Mouse (Mus musculus): ENCODE results near the gene Clip2. TPM values are rescaled to one million over a fixed set of nuclear protein-coding genes. Genes with fewer than 3 reads are reported as not detected.

The Clip2 gene
- polyA plus RNA-seq, 1 experiment from 2014 or later = 1.0 TPM

DNA sequence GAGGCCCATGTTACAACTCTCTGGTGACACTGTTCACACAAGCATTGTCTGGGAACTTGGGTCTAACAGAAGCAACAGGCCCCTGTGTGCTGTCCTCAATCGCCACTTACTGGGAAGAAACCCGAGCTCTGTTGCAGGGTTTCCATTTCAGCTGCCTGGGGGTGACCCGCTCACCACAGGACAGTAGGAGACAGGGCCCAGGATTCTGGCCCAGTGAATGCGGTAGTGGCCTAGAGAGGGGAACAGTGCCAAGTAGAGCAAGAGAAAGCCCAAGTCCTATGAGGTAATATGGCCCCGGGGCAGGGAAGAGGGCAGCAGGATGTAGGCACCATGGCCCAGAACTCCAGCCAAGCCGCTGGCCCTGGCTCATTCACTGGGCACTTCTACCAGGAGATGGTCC, 11.4 kb downstream of the Clip2 start:
- Histone ChIP-seq H3K9ac (ENCODE audit: low read length) (no peak overlapping the region), H3K36me3 (ENCODE audit: control insufficient read depth, insufficient read depth, low read length) (peaks cover 3% of the 10 kb centered on the region; the same call in 1 of the 2 replicates), H3K9me3 (ENCODE audit: control insufficient read depth, low read length) (no peaks in the 10 kb centered on the region), H3K4me2 (replicated peaks; ENCODE audit: low read depth) (no peak overlapping the region), H3K27ac (replicated peaks) (peak overlapping the region; percentile 53; the same call in 1 of the 2 replicates), H3K4me1 (replicated peaks; ENCODE audit: control insufficient read depth, insufficient read depth) (peaks cover 8% of the 10 kb centered on the region), H3K27me3 (ENCODE audit: control insufficient read depth, insufficient read depth, low read length) (no peaks in the 10 kb centered on the region), H3K4me3 (ENCODE audit: low read depth, low read length) (no peak overlapping the region)
- ATAC-seq (ENCODE audit: low FRiP score, low TSS enrichment) (no peak), DNase-seq (ENCODE audit: low spot score) (no peak)
- TF ChIP-seq CTCF (IDR thresholded peaks at IDR 0.05; ENCODE audit: low read depth) (no peak), EP300 (optimal IDR thresholded peaks at IDR 0.05) (no peak)
- WGBS = 76% methylated on average over 6 of the region's 6 CpGs

DNA sequence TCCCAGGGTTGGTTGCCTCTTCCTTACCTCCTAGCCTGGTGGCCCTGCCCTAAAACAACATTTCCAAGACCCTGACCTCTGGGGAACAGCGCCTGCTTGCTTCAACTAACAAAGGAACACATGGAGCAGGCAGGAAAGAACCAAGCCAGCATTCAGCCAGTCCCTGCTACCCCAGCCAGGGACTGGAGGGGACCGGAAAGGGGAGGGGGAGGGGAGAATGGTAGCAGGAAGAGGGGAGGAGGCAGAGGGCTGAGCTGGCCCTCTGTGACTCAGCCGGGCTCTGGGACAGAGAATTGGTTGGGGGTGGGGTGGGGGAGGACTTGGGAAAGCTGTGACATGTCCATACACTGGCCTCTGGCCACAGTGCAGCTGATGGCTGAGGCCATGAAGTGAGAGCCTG, 12.3 kb downstream of the Clip2 start:
- H3K9ac ChIP-seq (ENCODE audit: low read length) = no peak overlapping the region
- DNase-seq (ENCODE audit: low spot score) (peak; percentile 60), ATAC-seq (ENCODE audit: low FRiP score, low TSS enrichment) (peak; percentile 75)
- H3K4me2 ChIP-seq (replicated peaks; ENCODE audit: low read depth) = no peak overlapping the region
- peak overlapping the region; percentile 30; the same call in 1 of the 2 replicates for H3K27ac ChIP-seq (replicated peaks)
- TF ChIP-seq CTCF (IDR thresholded peaks at IDR 0.05; ENCODE audit: low read depth) (peak; percentile 28; the same call in 1 of the 2 replicates), EP300 (optimal IDR thresholded peaks at IDR 0.05) (no peak)
- peaks cover 3% of the 10 kb centered on the region; the same call in 1 of the 2 replicates for H3K36me3 ChIP-seq (ENCODE audit: control insufficient read depth, insufficient read depth, low read length)
- no peak overlapping the region for H3K4me3 ChIP-seq (ENCODE audit: low read depth, low read length)
- H3K9me3 ChIP-seq (ENCODE audit: control insufficient read depth, low read length) = no peaks in the 10 kb centered on the region
- WGBS = 9% methylated on average over 3 of the region's 3 CpGs
- H3K4me1 ChIP-seq (replicated peaks; ENCODE audit: control insufficient read depth, insufficient read depth) = peaks cover 8% of the 10 kb centered on the region
- no peaks in the 10 kb centered on the region for H3K27me3 ChIP-seq (ENCODE audit: control insufficient read depth, insufficient read depth, low read length)

DNA sequence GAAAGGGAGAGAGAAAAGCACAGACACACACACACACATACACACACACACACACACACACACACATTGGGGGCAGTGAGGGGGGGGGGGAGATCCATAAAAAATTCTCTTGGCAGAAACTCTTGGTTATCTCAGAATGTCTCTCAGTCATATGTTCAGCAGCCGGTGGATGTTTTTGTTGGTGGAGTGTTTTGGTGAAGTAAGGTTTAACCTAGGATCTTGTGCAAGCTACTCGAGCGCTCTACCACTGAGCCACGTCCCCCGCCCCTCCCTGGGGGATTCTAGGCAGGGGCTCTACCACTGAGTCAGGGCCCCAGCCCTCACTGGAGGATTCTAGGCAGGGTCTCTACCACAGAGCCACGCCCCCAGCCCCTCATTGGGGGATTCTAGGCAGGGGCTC, 16.2 kb downstream of the Clip2 start:
- H3K4me1 ChIP-seq (replicated peaks; ENCODE audit: control insufficient read depth, insufficient read depth) = peaks cover 7% of the 10 kb centered on the region
- no peak for DNase-seq (ENCODE audit: low spot score)
- whole genome bisulfite sequencing = 76% methylated on average over 6 of the region's 6 CpGs

DNA sequence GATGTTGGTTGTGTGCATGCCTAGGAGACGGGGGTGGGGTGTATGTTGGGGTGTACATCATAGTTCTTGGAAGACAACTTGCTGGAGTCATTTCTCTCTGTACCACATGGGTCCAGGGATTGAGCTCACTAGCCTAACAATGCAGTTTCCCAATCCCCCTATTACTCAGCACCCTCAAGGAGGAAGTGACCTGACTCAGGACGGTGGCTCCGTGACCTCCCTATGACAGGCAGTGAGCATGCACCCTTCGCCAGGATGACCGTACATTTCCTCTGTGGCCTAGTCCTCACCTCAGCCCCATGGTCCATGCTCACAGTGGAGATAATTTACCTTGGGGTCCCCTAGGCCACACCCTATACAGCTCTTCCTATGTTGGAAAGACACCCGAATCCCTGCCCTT, 19.8 kb downstream of the Clip2 start:
- 94% methylated on average over 6 of the region's 6 CpGs for WGBS
- ATAC-seq (ENCODE audit: low FRiP score, low TSS enrichment) = no peak
- no peak for TF ChIP-seq EP300 (optimal IDR thresholded peaks at IDR 0.05)
- no peak for TF ChIP-seq CTCF (IDR thresholded peaks at IDR 0.05; ENCODE audit: low read depth)
- H3K9me3 ChIP-seq (ENCODE audit: control insufficient read depth, low read length) = no peaks in the 10 kb centered on the region
- H3K9ac ChIP-seq (ENCODE audit: low read length) = no peak overlapping the region
- no peak for DNase-seq (ENCODE audit: low spot score)
- no peaks in the 10 kb centered on the region for H3K4me1 ChIP-seq (replicated peaks; ENCODE audit: control insufficient read depth, insufficient read depth)
- H3K27ac ChIP-seq (replicated peaks) = no peak overlapping the region
- H3K4me2 ChIP-seq (replicated peaks; ENCODE audit: low read depth) = no peak overlapping the region
- no peak overlapping the region for H3K4me3 ChIP-seq (ENCODE audit: low read depth, low read length)
- peaks cover 8% of the 10 kb centered on the region; the same call in 1 of the 2 replicates for H3K36me3 ChIP-seq (ENCODE audit: control insufficient read depth, insufficient read depth, low read length)
- H3K27me3 ChIP-seq (ENCODE audit: control insufficient read depth, insufficient read depth, low read length) = no peaks in the 10 kb centered on the region

More for the DNA sequence above, 16.2 kb downstream of the Clip2 start:
- Histone ChIP-seq H3K9ac (ENCODE audit: low read length) (no peak overlapping the region), H3K36me3 (ENCODE audit: control insufficient read depth, insufficient read depth, low read length) (peaks cover 8% of the 10 kb centered on the region; the same call in 1 of the 2 replicates), H3K27ac (replicated peaks) (no peak overlapping the region), H3K4me3 (ENCODE audit: low read depth, low read length) (no peak overlapping the region), H3K9me3 (ENCODE audit: control insufficient read depth, low read length) (no peaks in the 10 kb centered on the region), H3K4me2 (replicated peaks; ENCODE audit: low read depth) (no peak overlapping the region), H3K27me3 (ENCODE audit: control insufficient read depth, insufficient read depth, low read length) (no peaks in the 10 kb centered on the region)
- no peak for TF ChIP-seq EP300 (optimal IDR thresholded peaks at IDR 0.05)
- no peak for TF ChIP-seq CTCF (IDR thresholded peaks at IDR 0.05; ENCODE audit: low read depth)
- ATAC-seq (ENCODE audit: low FRiP score, low TSS enrichment) = no peak

DNA sequence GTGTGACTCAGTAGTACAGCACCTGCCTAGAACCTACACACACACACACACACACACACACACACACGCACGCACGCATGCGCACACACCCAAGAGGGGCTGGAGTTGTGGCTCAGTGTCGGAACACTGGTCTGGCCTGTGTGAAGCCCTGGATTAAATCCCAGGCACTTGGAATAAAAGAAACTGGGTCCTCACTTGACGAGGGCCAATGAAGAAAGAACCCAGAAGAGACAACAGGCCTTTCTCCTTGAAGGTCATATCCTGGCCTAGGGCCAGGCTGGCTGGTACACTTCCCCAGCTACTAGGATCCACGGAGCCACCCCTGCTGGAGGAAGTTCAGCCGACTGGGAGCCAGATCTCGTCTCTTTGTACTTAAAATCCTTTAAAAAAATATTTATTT, 20.6 kb downstream of the Clip2 start:
- Histone ChIP-seq H3K27ac (replicated peaks) (no peak overlapping the region), H3K9ac (ENCODE audit: low read length) (no peak overlapping the region), H3K36me3 (ENCODE audit: control insufficient read depth, insufficient read depth, low read length) (peaks cover 5% of the 10 kb centered on the region; the same call in 1 of the 2 replicates), H3K4me2 (replicated peaks; ENCODE audit: low read depth) (no peak overlapping the region), H3K9me3 (ENCODE audit: control insufficient read depth, low read length) (no peaks in the 10 kb centered on the region), H3K4me1 (replicated peaks; ENCODE audit: control insufficient read depth, insufficient read depth) (no peaks in the 10 kb centered on the region), H3K27me3 (ENCODE audit: control insufficient read depth, insufficient read depth, low read length) (no peaks in the 10 kb centered on the region), H3K4me3 (ENCODE audit: low read depth, low read length) (no peak overlapping the region)
- ATAC-seq (ENCODE audit: low FRiP score, low TSS enrichment) (no peak), DNase-seq (ENCODE audit: low spot score) (no peak)
- TF ChIP-seq EP300 (optimal IDR thresholded peaks at IDR 0.05) (no peak), CTCF (IDR thresholded peaks at IDR 0.05; ENCODE audit: low read depth) (no peak)
- 72% methylated on average over 9 of the region's 9 CpGs for WGBS

DNA sequence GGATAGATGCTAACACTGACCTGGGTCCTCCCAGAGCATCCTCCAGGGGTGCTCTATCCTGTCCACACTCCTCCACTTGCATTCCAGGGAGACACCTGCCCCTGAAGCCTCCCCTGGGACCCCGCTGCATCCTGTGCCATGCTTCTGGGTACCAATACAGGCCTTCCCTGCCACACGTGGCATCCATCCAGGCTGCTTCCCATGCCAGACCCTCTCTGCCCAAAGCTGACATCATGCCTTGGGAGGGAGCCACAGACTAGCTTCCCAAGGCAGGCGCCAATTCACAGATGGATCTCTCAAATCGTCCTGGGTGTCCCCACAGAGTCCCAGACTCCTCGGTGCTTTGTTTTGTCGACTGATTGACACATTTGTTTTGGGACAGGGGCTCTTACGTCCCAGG, 21.4 kb downstream of the Clip2 start:
- Histone ChIP-seq H3K27me3 (ENCODE audit: control insufficient read depth, insufficient read depth, low read length) (no peaks in the 10 kb centered on the region), H3K9ac (ENCODE audit: low read length) (no peak overlapping the region), H3K9me3 (ENCODE audit: control insufficient read depth, low read length) (no peaks in the 10 kb centered on the region), H3K36me3 (ENCODE audit: control insufficient read depth, insufficient read depth, low read length) (peaks cover 5% of the 10 kb centered on the region; the same call in 1 of the 2 replicates), H3K27ac (replicated peaks) (no peak overlapping the region), H3K4me3 (ENCODE audit: low read depth, low read length) (no peak overlapping the region), H3K4me2 (replicated peaks; ENCODE audit: low read depth) (no peak overlapping the region), H3K4me1 (replicated peaks; ENCODE audit: control insufficient read depth, insufficient read depth) (no peaks in the 10 kb centered on the region)
- no peak for TF ChIP-seq CTCF (IDR thresholded peaks at IDR 0.05; ENCODE audit: low read depth)
- no peak for TF ChIP-seq EP300 (optimal IDR thresholded peaks at IDR 0.05)
- WGBS = 71% methylated on average over 7 of the region's 7 CpGs
- DNase-seq (ENCODE audit: low spot score) (peak; percentile 38), ATAC-seq (ENCODE audit: low FRiP score, low TSS enrichment) (no peak)

All from stomach, postnatal 0 days (tissue).